Mouse (Mus musculus): ENCODE data around the gene Ssh2.
A peak's percentile ranks its signal among the peaks of the same experiment; 100 is the strongest.
"Not testable (repeated sequence)": the region's sequence is repeated elsewhere in the genome, so short reads cannot be mapped to it uniquely, and the experiment has no call there.

Ssh2 gene

GRCm38 (mm10) chr11:77230765-77231164, 14.7 kb downstream of the Ssh2 start:
- DNase-seq (ENCODE audit: low spot score in 2 of 2) = no peak

- no peak for DNase-seq (ENCODE audit: low spot score in 2 of 2)
Observed at GRCm38 (mm10) chr11:77231514-77231913, 15.4 kb downstream of the Ssh2 start.

DNA sequence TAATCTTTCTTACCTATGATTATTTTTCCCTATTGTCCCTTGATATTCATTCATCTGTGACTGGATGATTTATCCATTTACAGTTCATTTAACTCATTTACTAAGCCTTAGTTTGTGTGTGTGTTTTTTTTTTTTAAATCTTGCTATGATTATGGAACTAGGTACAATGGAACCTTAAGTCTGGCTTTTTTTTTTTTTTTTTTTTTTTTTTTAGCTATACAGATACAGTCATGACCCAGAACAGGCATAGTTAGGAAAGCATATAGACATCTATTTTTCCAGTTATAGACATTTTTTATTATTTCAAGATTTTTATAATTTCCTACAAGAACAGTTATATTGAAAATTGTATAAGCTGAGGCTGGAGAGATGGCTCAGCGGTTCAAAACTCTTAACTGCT, 19.2 kb downstream of the Ssh2 start:
- DNase-seq (ENCODE audit: low spot score in 2 of 2) = no peak

GRCm38 (mm10) chr11:77239658-77240345, 23.7 kb downstream of the Ssh2 start:
- DNase-seq (ENCODE audit: low spot score in 2 of 2) = no peak

DNA sequence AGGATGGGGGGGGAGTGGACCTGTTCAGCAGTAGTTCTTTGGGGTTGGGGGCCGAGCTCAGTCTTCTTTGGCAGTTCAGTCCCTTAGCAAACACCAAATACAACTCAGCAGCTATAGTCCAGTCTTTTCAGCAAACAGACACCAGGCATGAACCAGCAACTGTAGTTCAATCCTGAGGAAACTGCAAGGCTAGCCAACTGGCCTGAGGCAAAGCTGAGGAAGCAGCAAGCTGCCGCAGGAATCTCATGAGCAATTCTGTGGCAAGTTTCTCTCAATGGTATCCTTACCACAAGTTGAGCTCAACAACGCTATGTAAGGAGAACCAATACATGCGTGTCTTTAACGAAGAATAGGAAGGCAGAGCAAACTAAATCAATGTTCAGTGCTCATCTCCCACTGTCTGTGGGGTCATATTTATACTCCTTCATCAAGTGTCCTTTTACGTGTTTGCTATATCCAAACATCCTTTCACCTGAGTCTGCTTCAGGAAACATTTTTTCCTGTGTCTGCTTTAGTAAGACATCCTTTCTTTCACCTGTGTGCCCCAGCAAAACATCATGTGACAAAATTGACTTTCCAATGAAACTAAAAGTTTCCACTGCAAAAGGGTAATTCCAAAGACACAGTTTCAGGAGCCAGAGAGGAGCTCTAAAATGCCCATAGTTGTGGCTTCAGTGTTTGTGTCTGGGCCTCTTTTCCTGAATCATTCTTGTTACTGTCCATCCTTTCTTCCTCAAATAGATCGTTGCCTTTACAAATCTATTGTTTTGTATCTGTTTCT, 24.6 kb downstream of the Ssh2 start:
- DNase-seq (ENCODE audit: low spot score in 2 of 2) = no peak

DNA sequence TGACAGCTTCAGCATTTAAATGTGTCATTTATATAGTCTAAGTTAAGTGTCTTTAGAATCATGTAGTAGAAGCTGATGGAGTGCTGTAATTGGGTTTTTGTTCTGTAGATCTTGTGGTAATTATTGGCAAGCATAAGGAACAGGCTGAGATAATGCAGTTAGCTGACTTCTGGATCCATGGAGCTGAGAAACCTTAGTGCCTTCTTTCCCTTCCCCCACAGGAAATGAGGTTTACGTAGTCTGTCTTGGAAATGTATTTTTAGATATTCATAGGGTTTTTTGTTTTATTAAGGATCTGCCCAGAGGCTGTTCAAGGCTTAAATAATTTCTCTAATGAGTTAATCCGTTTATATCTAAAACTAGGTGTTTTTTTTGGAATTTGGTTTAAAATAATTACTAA, 26.8 kb downstream of the Ssh2 start:
- peak in 1 of 2 experiments; percentile 4 for DNase-seq (ENCODE audit: low spot score in 2 of 2)

GRCm38 (mm10) chr11:77252826-77253225, 36.7 kb downstream of the Ssh2 start:
- DNase-seq (ENCODE audit: low spot score in 2 of 2) = no peak

- peak; percentile 39 to 52 for DNase-seq (ENCODE audit: low spot score in 2 of 2)
Observed at GRCm38 (mm10) chr11:77259441-77259840, 43.4 kb downstream of the Ssh2 start.

DNA sequence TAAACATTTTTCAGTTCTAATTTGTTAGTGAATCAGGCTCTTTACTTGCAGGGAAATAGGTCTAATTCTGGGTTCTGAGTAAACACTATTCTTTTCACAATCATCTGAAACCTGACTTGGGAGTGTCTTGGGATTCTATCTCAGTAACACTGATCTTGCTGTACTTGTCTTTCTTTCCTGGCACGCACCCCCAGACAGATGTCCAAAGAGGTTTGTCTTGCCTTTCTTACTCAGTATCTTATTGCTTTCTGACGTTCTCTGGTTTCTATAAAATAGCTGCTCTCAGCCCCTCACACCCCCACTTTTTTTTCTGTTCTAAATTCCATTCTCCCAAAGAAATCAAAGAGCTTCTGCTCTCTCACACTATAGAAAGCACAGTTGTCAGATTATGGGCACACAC, 51.3 kb downstream of the Ssh2 start:
- DNase-seq (ENCODE audit: low spot score in 2 of 2) = no peak

DNA sequence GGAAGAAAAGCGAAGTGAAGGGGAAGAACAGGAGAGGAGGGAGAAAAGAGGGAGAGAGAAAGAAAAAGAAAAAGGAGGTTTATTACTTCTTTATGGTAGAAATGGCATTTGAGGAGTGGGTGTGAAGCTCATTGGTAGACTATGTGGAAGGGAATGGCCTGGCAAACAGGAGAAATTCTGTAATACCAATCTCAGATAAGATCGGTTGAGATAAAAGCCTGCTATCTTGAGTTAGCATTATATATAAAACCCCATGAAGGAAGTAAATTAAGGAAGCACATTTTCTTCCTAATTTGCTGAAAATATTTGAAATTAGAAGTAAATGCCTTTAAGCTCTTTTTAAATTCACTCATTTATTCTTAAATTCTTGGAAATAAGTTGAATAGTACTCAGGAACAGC, 59.9 kb downstream of the Ssh2 start:
- no peak for DNase-seq (ENCODE audit: low spot score in 2 of 2)

DNA sequence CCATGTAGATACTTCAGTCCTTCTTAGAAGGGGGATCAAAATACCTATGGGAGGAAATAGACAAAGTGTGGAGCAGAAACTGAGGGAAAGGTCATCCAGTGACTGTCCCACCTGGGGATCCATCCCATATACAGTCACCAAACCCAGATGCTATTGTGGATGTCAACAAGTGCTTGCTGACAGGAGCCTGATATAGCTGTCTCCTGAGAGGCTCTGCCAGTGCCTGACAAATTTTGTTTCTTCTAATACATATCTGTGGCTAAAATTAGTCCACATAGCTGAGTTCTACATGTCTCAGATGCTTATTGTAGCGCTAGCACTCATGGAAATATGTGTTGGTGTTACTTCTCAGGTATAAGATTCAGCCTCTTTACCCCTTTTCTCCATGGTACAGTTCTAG, 62.5 kb downstream of the Ssh2 start:
- peak; percentile 34 to 42 for DNase-seq (ENCODE audit: low spot score in 2 of 2)

GRCm38 (mm10) chr11:77280219-77280618, 64.1 kb downstream of the Ssh2 start:
- DNase-seq (ENCODE audit: low spot score in 2 of 2) = no peak

GRCm38 (mm10) chr11:77291447-77291846, 75.4 kb downstream of the Ssh2 start:
- DNase-seq (ENCODE audit: low spot score in 2 of 2) = no peak

GRCm38 (mm10) chr11:77293673-77294072, 77.6 kb downstream of the Ssh2 start:
- not testable (repeated sequence) for DNase-seq (ENCODE audit: low spot score in 2 of 2)

DNA sequence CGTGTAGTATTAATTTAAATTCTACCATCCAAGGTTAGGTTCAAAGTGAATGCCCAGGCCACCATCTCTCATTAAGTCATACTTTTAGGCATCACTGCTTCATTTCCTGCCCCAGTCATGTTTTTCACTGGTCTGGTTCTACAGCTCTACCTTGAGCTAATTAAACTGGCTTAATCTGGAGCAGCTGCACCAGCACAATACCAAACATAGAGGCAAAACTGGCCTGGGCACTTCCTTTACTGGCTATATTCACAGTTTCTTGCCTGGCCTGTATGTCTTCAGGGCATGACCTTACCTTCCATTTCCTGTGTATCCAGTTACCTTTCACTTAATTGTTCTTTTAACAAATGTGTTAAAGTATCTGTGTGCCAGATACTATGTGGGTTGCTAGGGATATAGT, 81.2 kb downstream of the Ssh2 start:
- no peak for DNase-seq (ENCODE audit: low spot score in 2 of 2)

DNA sequence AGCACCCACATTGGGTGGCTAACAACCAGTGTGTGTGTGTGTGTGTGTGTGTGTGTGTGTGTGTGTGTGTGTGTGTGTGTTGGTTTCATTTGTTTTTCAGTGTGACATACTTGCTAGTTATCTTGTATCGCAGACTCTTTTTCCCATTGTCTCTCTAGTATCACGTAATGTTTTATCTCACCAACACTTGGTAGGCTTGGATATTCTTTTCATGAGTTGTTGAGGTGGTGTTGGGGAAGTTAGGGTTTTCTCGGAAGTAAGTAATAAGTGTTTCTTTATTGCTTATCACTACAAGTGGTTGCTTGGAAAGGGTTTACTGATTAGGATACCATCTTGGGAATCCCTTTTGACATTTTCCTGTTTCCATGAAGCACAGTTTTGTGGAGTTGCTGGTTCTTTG, 91.1 kb downstream of the Ssh2 start:
- DNase-seq (ENCODE audit: low spot score in 2 of 2) = no peak

DNA sequence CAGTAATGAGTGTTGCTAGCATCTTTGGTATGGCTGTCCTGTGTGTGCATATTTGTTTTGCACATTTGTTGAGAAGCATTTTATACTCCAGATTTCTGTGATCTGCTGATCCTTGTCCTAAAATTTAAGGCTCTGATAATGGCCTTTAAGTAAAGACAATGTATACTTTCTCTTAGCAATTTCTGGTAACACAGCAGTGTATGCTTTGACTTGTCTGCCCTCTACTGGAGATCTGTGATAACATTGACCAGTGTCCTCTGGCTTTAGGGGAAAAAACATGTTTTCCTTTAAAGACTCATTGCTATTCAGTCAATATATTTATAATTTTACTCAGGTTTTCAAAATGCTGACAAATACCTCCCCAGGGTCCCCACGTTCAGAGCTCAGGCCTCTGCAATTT, 92.4 kb downstream of the Ssh2 start:
- peak in 1 of 2 experiments; percentile 35 for DNase-seq (ENCODE audit: low spot score in 2 of 2)

DNA sequence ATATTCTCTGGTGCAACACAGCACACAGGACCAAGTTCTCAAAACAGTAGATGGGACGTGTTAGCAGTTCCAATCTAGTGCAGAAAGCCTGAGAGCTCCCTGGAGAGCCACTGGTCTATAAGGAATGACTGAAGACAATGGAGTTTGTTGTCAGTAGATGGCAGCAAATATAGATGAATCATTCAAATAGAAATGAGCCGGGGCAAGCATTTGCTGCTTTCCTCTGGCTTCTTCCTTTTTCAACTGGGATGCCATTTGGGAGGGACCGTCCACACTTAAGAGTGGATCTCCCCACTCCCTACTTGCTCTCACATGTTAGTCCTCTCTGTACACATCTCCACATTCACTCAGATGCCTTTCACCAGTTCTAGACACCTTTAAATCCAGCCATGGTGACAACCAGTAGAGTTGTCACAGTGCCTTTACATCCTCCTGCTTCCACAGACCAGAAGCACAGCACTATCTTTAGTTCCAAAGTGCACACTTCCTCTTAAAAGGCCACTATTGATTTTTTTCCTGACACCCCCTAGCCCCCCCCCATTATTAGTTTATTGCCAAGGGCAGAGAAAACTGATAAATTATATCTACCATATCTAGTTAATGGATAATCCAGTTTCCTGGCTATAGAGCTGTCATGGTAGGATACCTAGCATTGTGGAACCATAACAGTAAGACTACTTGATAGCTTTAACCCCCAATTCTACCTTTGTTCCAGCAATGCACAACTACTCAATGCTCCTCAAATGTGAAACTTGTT, 101.8 kb downstream of the Ssh2 start:
- DNase-seq (ENCODE audit: low spot score in 2 of 2) = peak; percentile 53 to 72

DNA sequence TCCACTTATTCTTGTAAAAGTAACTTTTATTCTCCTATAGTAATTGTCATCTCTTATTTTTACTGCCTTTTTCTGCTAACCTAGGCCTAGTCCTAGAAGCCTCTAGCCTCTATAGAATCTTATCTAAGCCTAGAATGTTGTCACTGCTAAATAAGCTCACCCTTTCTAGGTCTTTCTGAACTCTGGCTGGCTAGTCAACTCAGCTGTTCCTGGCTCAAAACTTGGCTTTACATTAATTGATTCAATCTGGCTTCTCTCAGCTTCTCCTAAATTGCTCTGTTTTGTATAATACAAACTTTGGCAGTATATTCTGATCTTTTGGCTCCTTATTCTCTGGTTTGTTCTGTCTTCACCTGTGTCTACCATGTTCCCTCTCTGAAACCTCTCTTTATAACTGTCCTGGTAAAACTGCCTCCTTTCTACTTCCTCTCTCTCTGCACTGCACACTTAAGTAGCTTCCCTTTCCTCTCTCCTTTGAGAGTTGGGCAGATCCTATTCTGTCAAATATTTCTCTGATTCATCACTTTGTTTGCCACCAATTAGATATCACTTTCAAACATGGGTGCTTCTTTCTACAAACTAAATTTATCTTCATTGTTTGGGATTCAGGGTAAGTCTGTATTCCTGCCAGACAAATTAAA, 102.5 kb downstream of the Ssh2 start:
- DNase-seq (ENCODE audit: low spot score in 2 of 2) = no peak

- DNase-seq (ENCODE audit: low spot score in 2 of 2) = no peak
Observed at GRCm38 (mm10) chr11:77321214-77321613, 105.1 kb downstream of the Ssh2 start.

DNA sequence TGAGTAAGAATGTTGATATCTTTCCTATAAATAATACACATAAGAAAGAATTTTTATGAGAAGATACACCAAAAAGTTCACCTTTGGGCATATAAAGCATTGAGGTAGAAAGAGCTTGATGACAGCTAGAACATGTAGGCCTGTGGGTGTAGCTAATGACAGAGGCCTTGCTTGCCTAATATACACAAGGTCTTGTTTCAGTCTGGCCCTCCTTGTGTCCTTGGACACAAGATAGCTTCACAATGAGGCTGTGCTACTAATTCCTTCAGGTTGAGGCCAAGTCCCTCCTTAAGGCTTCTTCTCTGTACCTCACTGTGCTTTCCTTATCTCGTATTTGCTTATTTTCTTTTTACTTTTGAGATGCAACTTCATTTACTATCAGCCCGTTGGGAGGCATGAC, 114.4 kb downstream of the Ssh2 start:
- no peak for DNase-seq (ENCODE audit: low spot score in 2 of 2)

- no peak for DNase-seq (ENCODE audit: low spot score in 2 of 2)
Observed at GRCm38 (mm10) chr11:77347273-77347672, 131.2 kb downstream of the Ssh2 start.
